Mouse (Mus musculus) adrenal gland, postnatal 25 days (tissue): ENCODE results near the gene Plk5. TPM values are rescaled to one million over a fixed set of nuclear protein-coding genes. Genes with fewer than 3 reads are reported as not detected.

Experiments used
- DNase-seq: peaks from one replicate; pipeline ENCODE4 v3.0.0; 2021; ENCODE audit warnings: mixed read lengths
- total RNA-seq: library from RNA; stranded (reverse); gene quantifications from 2 replicates; pipeline ENCODE4 v1.2.3, GENCODE M21; 2021

Plk5 gene
- total RNA-seq, 1 experiment from 2014 or later, result 0.15 TPM

DNA sequence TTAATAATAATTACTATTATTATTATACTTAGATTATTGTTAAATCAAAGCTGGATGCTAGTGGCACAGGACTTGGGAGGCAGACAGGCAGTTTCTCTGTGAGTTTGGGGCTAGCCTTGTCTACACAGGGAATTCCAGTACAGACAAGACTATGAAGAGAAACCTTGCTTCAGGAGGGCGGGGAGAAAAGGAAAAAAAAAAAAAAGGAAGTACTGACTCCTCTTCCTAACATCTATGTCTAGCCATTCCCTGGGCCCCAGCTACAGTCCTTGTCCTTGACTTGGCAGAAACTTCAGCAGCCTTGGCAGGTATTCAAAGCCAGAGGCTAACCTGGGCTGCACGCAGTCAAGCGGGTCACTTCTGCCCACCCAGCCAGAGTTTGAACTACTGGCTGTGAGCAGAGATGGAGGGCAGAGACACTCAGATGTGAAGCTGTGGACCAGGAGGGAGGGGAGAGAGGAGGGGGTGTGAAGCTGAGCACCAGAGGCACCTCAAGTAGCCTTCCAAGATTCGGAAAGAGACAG, 33.0 kb downstream of the Plk5 start:
- no peak for DNase-seq

- DNase-seq, result no peak
Observed at GRCm38 (mm10) chr10:80390697-80391096, 34.4 kb downstream of the Plk5 start.

- DNase-seq, result no peak
Observed at GRCm38 (mm10) chr10:80392687-80393086, 36.4 kb downstream of the Plk5 start.

DNA sequence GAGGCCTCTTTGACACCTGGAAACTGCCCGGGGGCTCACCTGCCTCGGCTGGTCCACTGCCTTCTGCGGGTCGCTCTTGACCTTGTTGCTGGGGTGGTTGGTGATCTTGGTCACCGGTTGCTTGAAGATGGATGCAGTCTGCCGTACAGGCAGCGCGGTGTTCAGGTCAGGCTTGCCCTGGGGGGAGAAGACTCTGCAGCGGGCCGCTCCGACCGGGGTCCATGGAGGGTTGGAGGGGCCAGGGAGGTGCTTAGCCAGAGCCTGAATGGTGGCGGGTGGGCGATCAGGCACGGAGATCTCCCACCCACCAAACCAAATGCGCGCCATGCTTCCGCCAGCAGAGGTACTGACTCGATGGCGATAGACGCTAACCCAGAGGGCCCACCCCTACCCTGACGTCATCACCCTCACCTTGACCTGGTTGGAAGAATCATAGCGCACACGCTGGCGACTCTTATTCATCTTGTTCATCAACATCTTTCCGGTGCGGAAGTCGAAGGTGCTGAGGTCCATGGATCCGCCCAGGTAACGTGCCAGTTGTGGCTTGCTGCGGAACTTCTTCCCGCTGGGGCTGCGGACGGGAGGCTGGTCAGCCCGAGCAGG, 38.9 kb downstream of the Plk5 start:
- no peak for DNase-seq

DNA sequence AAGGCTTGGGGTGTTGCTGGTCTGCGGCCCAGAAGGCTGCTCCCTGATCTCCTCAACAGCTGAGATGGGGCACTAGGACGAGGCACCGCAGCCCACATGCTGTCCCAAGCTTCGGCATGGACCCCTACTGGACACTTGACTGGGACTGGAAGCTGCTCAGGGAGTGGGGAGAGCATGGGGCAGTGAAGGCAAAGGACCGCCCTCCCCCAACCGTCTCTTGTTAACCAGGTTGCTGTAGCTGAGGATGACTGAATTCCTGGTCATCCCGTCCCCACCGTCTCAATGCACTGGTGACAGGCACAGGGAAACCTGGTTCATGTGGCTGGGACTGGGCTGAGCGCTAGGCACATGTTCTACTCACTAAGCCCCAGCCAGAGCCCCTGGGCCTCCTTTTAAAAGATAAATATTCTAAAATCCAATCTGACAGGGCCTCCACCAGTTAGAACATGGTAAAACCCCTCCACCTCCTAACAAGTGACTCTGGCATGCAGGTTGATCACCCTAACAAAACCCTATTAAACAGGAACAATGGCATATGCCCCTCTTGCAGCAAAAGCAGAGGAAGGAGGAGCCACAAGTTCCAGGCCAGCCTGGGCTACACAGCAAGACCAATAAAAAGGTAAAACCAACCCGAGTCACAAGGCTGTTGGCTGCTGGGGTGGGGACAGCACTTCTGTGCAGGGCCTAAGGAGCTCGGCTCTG, 40.7 kb downstream of the Plk5 start:
- DNase-seq, result no peak

DNA sequence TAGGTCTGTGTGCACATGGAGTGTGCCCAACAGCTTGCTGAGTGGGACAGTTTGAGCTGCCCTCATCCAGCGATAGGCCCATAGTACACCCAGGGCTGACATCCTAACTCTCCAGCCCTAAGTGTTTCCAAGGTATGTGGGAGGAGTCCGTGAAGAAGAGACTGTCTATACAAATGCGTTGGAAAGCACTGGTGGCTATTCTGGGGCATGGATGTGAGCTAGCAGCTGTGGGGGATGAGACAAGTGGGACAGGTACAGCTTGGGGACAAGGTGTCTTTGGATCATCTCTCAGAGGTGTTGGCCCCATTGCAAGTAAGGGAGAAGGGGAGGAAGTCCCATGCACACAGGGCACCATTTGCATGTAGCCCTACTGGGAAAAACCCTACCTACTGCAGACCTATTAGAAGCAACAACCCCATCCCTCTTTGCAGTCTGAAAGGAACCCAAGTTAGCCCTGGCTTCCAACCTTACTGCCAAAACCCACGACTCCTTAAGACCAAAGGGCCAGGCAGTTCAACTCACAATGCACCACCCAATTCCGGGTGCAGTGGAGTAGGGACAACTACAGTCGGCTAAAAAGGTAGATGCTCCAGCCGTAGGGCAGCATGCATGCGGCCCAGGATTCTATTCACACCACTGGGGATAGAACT, 41.4 kb downstream of the Plk5 start:
- DNase-seq, result no peak

DNA sequence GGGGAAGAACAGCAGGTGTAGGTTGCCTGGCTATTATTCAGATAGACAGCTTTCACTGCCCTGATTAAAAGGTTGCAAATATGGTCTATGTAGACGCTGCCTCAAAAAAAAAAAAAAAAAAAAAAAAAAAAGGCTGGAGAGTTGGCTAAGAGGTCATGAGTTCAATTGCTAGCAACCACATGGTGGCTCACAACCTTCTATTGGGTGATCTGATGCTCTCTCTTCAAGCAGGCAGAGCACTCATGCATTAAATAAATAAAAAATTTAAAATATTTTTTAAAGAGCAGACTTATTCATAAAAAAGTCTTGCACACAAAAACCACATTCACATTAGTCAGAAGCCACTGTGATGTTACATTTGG, 41.9 kb downstream of the Plk5 start:
- no peak for DNase-seq

GRCm38 (mm10) chr10:80398719-80399190, 42.5 kb downstream of the Plk5 start:
- peak; percentile 98 for DNase-seq

DNA sequence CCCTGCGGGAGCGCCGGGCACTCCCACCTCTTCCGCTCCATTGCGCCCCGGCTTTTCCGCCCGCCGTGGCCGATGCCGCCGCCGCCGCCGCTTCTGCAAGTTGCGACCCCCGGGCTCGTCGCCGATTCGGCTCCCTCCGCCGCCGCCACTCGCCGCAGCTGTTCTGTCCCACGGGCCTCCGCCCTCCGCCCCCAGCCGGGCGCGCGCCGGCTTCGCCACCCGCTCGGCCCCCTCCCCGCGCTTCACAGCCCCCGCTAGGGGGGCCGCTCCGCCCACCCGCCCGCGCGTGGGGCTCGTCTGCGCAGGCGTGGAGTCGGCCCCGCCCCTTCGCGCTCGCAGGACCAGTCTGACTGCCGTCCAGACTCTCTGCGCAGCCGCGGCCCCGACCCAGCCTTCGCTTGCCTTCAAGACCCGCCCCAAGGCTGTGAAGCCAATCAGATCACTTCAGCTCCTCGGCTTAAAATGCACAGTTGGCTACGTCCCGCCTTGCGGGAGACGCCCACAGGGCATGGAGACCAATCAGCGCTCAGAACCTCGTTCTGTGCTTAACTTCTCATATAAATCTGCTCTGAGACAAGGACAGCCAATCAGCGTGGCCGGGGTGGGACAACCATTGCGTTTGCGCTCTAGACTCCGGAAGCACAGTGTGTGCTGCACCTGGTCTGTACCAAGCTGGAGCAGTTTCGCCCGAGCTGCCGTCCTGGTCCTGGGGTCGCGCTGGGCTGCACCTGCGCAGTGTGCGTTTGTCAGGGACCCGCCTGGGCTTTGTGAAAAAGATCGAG, 43.1 kb downstream of the Plk5 start, which contains the start of gene Mbd3:
TSS of gene Mbd3 (minus strand) at position 360 of the 782 bp plus-strand sequence.
- peak; percentile 100 for DNase-seq

- DNase-seq, result no peak
Observed at GRCm38 (mm10) chr10:80399973-80400703, 43.9 kb downstream of the Plk5 start.

DNA sequence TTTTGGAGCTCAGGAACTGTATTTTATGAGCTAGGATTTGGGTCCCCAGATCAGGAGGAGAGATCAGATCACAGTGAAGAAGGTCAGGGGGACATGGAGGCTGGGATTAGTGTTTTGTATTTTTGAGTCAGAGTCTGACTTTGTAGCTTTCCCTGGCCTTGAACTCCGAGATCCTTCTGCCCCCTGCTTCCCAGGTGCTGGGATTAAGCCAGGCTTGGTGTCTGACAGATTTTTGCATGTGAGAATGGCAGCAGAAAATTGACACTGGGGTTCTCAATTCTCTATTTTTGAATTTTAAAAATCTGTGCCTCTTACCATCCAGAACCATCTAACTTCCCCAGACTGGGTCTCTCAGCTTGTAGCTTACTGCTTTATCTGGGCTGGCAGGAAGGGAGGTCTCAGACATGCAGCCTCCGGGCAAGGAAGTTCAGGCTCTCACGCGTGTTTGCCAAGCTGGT, 44.5 kb downstream of the Plk5 start:
- DNase-seq, result no peak

DNA sequence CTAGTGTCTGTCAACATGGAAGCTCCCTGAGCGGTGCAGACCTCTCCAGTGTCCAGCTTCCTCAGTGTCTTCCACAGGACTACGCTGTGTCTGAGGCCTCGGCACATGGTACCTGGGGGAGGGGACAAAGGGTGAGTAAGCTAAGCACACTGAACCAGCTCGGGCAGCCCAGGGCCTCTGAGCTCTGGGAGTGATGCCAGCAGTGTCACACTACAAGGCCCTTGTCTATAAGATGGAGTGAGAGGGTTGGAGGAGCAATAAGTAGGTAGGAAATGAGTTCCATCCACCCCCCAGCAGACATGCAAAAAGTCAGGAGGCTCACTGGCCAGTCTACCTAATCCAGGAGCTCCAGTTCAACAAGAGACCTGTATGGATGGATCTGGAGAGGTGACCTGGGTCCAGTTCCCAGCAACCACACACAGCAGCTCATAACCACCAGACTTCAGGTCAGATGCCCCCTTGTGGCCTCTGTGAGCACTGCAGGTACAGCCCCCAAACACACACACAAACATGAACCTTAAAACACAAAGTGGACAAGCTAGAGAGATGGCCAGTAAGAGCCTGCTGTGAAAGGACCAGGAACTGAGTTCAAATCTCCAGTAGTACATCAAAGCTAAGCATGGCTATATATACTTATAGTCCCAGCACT, 46.9 kb downstream of the Plk5 start:
- DNase-seq, result peak; percentile 74

DNA sequence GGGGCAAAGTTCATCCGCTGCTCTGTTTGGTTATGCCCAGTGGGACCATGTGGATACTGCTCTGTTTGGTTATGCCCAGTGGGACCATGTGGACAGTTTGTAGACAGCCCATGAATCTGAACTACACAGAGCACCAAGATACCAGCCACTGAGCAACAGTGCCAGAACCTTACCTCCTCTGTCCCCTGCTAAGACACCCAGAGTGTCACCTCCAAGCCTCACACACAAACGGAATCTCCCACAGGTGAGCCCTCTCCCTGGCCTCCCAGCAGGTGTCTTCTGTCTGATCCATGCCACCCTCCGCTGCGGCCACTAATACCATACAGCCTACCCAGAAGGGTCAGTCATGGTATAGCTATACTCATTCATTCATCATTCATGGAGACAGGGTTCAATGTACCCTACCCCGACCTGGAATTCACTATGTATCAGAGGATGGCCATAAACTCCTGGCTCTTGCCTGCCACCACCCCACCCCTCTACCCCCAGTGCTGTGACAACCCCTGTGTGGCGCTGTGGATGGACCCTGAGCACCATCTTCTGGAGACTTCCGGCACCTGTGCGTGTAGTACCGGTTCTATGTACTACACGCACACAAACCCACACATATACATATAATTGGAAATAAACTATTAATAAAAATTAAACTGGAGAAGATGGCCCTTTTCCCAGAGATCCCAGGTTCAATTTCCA, 49.4 kb downstream of the Plk5 start:
- no peak for DNase-seq

DNA sequence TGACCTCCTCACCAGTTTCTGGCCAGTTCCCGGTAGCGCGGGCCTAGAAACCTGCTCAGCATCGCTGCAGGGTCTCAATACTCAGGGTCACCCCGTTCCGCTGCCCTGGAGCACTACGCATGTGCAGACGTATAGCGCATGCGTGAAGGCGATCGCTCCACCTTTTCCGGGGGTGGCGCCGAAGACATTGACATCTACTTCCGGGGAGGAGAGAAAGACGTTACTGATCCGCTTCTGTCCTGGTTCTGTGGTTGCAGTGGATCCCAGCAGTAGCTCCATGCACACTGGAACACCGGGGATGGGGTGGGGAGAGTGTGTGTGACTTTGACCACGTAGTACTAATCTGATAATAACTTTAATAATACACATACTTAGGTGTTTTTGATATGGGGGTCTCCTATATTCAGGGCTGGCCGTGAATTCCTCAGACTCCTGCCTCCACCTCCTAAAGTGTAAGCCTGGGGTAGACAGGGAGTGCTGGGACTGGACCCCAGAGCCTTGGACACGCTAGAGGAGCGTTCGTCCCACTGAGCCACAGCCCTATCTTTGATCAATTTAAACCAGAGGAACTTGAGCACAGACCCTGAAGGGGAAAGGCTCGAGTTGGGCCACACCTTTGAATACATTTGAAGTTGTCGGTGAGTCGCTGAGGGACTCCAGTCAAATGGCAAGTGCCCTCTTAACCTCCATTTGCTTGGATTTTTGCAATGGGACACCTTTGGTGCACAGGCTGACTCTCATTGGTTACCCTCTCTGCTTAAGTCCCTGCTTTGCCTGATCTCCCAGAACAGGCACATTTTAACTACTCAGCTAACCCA, 50.6 kb downstream of the Plk5 start, which contains the start of gene Uqcr11:
TSS of gene Uqcr11 (minus strand) at position 147 of the 818 bp plus-strand sequence.
- peak; percentile 91 for DNase-seq

DNA sequence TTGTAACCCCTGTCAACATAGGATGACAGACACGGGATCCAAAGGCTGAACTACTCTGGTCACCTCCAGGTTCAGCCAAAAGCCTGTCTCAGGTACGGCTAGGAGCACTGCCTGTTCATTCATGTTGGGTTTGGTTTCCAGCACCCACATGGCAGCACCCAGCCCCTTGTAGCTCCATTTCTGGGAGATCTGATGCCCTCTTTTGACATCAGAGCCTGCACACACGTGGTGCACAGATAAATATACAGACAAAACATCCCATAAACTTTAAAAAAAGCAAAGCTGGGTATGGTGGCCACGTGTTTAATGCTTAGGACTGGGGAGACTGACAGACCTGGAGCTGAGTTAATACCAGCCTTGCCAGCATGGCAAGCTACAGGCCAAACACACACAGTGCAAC, 51.7 kb downstream of the Plk5 start:
- DNase-seq, result no peak

DNA sequence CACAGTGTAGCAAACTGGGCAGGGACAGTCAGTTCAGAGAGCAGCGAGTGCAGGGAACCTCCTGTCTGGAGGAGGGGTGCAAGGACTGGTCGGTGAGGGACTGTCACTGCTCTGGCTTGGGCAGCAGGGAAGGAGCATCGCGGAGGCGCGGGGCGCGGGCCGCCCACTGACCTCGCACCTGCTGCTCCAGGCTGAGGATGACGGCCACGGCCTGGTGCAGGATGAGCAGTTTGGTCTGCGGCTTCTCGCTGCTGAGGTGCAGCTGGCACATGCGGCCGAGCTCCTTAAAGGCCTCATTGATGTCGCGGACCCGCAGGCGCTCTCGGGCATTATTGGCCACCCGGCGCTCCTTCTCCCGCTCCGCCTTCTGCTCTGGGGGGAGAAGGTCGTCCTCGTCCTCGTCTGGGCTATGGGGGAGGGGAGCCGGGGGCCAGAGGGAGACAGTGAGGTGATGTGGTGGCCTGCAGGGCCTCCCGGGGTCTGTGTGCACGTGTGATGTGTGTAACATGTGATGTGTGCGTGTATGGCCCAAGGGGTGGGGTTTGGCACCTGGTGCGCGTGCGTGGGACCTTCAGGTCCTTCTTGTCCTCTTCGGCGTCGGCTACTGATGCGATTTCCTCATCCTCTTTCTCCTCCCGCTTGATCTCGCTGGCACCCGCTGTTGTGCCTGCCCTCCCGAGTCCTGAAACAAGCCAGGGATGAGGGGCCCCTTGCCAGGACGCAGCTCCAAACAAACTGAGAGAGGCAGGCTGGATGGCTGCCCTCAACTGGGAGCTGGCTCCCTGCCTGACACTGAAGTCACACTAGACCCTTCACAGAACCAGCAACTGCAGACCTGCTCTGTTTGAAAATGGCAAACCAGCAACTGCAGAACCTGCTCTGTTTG, 56.6 kb downstream of the Plk5 start:
- DNase-seq, result peak; percentile 56
